Mouse (Mus musculus) liver, adult 2 months (tissue): ENCODE measurements around the gene Chrna5. TPM values are rescaled to one million over a fixed set of nuclear protein-coding genes. Genes with fewer than 3 reads are reported as not detected.

Experiments used
- DNase-seq: peaks from one replicate; pipeline ENCODE4 v3.0.0-alpha.2; 2011; ENCODE audit warnings: low read depth, low spot score; ENCODE audit errors: extremely low read depth
- H3K27ac ChIP-seq: fragments of 200-500 bp; replicated peaks from 2 replicates; pipeline ENCODE4 v1.5.1; 2012; ENCODE audit warnings: low read depth, mild to moderate bottlenecking, control low read depth, inconsistent platforms, low read length; ENCODE audit not compliant: insufficient read depth
- H3K27me3 ChIP-seq: fragments of 200-500 bp; 2 replicates; pipeline ENCODE4 v1.6.1; 2012; ENCODE audit warnings: mild to moderate bottlenecking, moderate library complexity, low read length, inconsistent platforms; ENCODE audit not compliant: control insufficient read depth, insufficient read depth
- H3K36me3 ChIP-seq: fragments of 200-500 bp; 2 replicates; pipeline ENCODE4 v1.6.1; 2012; ENCODE audit warnings: low read length, inconsistent platforms; ENCODE audit not compliant: control insufficient read depth, insufficient read depth
- H3K4me1 ChIP-seq: fragments of 200-500 bp; 2 replicates; pipeline ENCODE4 v1.6.1; 2011; ENCODE audit warnings: low read length; ENCODE audit not compliant: control insufficient read depth, insufficient read depth
- H3K4me3 ChIP-seq: fragments of 200-500 bp; 2 replicates; pipeline ENCODE4 v1.5.1; 2011; ENCODE audit warnings: low read depth, mild to moderate bottlenecking, control low read depth, low read length, moderate library complexity; ENCODE audit not compliant: insufficient read depth
- H3K79me2 ChIP-seq: fragments of 200-500 bp; 2 replicates; pipeline ENCODE4 v1.6.1; 2012; ENCODE audit warnings: inconsistent platforms, mild to moderate bottlenecking, low read length, moderate library complexity; ENCODE audit not compliant: control insufficient read depth, insufficient read depth
- H3K9ac ChIP-seq: fragments of 200-500 bp; 2 replicates; pipeline ENCODE4 v1.6.1; 2012; ENCODE audit warnings: low read depth, mild to moderate bottlenecking, control low read depth, inconsistent platforms, low read length
- CTCF ChIP-seq: fragments of 200-500 bp; IDR thresholded peaks from 2 replicates; pipeline ENCODE4 v1.5.1; 2011; ENCODE audit warnings: low read depth, low read length, control low read depth
- POLR2A ChIP-seq: fragments of 200-500 bp; IDR thresholded peaks from 2 replicates; pipeline ENCODE4 v1.6.1; 2011; ENCODE audit warnings: low read length, control low read depth; ENCODE audit not compliant: insufficient read depth; ENCODE audit errors: extremely low read depth
- WGBS: fragments of 180-500 bp; shearing (Covaris S2); methylation state at CpG from one replicate; pipeline ENCODE4 v1.1.7; 2018; 5-methylcytosine and 5-hydroxymethylcytosine counted together
- polyA plus RNA-seq: library from polyadenylated mRNA; depleted of rRNA; stranded (reverse); fragments of >200 nt; gene quantifications from 2 replicates; pipeline ENCODE4 v1.2.3, GENCODE M21; 2012; rRNA removed
- total RNA-seq: library from RNA; depleted of rRNA; stranded (reverse); fragments of >200 nt; gene quantifications from 2 replicates; pipeline ENCODE4 v1.2.3, GENCODE M21; 2014; rRNA removed

Gene Chrna5
- total and polyA plus RNA-seq, 2 experiments: not detected

DNA sequence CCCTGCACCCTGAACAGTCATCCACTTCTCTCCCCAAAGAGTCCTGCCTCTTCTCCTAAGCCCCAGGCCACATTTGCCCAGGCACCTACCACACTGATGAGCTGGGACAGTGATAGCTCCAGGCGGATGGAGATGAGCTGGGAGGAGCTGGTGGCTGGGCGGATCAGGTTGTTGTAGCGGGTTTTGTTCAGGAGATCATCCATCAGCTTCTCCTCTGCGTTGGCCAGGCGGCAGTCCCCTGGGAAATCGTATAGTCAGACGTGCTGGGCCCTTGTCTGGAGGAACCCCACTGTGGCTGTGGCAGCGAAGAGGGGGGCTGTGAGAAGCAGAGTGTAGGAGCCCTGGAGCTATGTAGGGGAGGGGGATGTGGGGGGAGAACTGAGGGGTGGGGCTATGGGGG is 63.0 kb downstream of the Chrna5 start:
- Histone ChIP-seq H3K4me1 (0 out of 2 replicates have a peak, but pooled peaks cover 2% of the 10 kb centered on the region), H3K36me3 (no peaks in the 10 kb centered on the region), H3K27me3 (peaks cover 6% of the 10 kb centered on the region; the same call in 1 of the 2 replicates), H3K27ac (no peak overlapping the region), H3K79me2 (no peaks in the 10 kb centered on the region), H3K9ac (no peak overlapping the region), H3K4me3 (no peak overlapping the region)
- TF ChIP-seq CTCF (no peak), POLR2A (no peak)
- no peak for DNase-seq
- WGBS: 40% methylated on average over 8 of the region's 8 CpGs

DNA sequence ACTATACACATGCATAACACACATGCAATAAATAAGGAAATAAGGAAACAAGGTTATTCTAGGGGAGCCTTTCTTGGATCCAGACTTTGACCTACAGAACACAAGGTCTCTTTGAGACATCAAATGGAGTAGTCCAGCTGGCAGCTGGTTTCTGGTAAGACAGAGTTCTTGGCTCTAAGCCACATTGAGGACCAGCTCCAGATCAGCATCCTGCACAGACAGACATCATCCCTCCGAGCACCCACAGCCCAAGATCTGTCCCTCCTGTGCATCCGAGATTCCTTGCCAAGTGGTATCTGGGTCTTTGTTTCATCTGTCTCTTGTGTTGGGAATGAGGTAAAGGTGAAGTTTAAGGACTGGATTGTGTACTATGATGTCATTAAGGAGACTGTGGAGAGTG is 64.3 kb downstream of the Chrna5 start:
- H3K36me3 ChIP-seq: no peaks in the 10 kb centered on the region
- WGBS: 75% methylated on average over 2 of the region's 2 CpGs
- no peak for DNase-seq
- no peaks in the 10 kb centered on the region for H3K79me2 ChIP-seq
- TF ChIP-seq POLR2A (no peak), CTCF (no peak)
- H3K27ac ChIP-seq: no peak overlapping the region
- peaks cover 6% of the 10 kb centered on the region; the same call in 1 of the 2 replicates for H3K27me3 ChIP-seq
- H3K9ac ChIP-seq: no peak overlapping the region
- no peak overlapping the region for H3K4me3 ChIP-seq
- H3K4me1 ChIP-seq: 0 out of 2 replicates have a peak, but pooled peaks cover 3% of the 10 kb centered on the region

DNA sequence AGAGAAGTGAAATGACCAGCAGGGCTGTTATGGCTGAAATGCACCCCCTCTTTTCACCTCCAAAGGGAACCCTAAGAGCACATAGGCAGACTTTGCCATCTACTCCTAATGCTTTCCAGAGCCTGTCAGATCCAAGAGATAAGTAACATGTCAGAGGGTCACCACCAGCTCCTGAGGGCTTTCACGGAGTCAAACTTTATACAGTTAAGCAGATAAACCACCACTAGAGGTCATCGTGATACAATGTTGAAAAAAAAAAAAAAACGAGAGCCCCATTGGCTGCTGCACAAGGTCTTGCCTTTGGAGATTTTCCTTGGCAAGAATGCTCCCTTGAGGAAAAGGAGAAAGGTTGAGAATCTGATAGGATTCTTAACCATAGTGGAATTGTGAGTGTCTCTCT is 66.1 kb downstream of the Chrna5 start:
- DNase-seq: peak; percentile 24
- H3K27ac ChIP-seq: no peak overlapping the region
- WGBS: under 1% methylated on average over 3 of the region's 3 CpGs

DNA sequence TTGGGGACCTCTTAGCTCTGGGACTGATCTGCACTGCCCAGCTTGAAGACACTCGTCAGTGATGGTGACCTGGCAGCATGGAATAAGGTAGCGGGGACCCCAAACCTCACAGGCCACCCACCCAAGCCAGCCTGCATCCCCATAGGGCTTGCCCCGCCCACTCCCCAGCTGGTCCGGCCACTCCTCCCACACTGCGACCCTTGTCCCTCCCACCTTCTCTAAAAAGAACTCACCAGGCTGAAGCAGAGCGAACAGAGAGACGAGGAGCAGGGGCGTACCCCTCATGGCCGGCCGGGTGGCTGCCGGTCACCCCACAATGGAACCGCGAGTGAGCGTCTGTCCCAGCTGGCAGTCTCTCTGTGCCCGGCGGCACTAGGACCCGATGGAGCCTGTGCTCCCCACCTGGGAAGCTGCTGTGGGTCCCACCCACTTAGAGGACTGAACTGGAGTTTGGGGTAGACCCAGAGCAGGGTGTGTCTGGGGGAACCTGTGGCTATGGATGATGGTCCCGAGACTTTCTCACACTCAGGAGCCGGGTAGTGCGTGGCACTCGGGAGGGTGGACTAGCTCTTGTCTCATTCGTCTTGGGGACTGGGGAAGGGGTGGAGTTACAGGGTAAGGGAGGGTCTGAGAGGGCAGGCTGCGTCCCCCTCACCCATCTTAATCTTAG is 67.7 kb downstream of the Chrna5 start, which contains the start of gene Chrnb4:
Chrnb4 (minus strand) TSS at position 569 of the 670 bp plus-strand sequence.
- H3K27me3 ChIP-seq: peaks cover 6% of the 10 kb centered on the region; the same call in 1 of the 2 replicates
- TF ChIP-seq CTCF: no peak
- no peaks in the 10 kb centered on the region for H3K36me3 ChIP-seq
- H3K27ac ChIP-seq: no peak within 1 kb of the TSS
- H3K79me2 ChIP-seq: no peaks in the 10 kb centered on the region
- H3K9ac ChIP-seq: no peak within 1 kb of the TSS
- H3K4me1 ChIP-seq: 0 out of 2 replicates have a peak, but pooled peaks cover 3% of the 10 kb centered on the region
- DNase-seq: no peak
- 2% methylated on average over 23 of the region's 23 CpGs for WGBS
- H3K4me3 ChIP-seq: no peak within 1 kb of the TSS; the same call in 1 of the 2 replicates

More for the DNA sequence above, 66.1 kb downstream of the Chrna5 start:
- Histone ChIP-seq H3K79me2 (no peaks in the 10 kb centered on the region), H3K4me3 (no peak overlapping the region), H3K36me3 (no peaks in the 10 kb centered on the region), H3K4me1 (0 out of 2 replicates have a peak, but pooled peaks cover 3% of the 10 kb centered on the region), H3K9ac (no peak overlapping the region), H3K27me3 (peaks cover 6% of the 10 kb centered on the region; the same call in 1 of the 2 replicates)
- TF ChIP-seq POLR2A: no peak

DNA sequence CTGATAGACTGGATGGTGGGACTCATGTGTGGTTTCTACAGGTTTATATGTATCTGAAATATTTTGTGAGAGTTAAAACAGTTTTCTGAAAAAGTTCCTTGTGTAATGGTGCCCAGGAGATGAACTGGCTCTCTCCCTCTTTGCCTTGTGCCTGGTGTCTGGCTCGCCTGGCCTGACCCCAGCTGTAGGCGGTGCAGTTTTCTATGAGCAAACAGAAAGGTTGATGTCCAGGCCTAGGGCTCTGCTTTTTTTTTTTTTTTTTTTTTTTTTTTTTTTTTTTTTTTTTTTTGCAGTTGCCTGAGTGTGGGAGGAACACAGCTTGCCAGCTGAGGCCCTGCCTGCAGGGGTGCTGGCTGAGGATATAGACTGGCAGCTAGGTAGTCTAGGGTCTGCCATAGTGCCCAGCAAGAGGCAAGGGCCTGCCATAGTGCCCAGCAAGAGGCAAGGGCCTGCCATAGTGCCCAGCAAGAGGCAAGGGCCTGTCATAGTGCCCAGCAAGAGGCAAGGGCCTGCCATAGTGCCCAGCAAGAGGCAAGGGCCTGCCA is 74.8 kb downstream of the Chrna5 start:
- WGBS: 33% methylated on average over 2 of the region's 2 CpGs
- H3K27ac ChIP-seq: no peak overlapping the region
- no peaks in the 10 kb centered on the region for H3K36me3 ChIP-seq
- TF ChIP-seq CTCF (no peak), POLR2A (no peak)
- no peaks in the 10 kb centered on the region for H3K4me1 ChIP-seq
- H3K27me3 ChIP-seq: no peaks in the 10 kb centered on the region
- no peak overlapping the region for H3K9ac ChIP-seq
- no peak overlapping the region for H3K4me3 ChIP-seq
- peak; percentile 66 for DNase-seq
- H3K79me2 ChIP-seq: no peaks in the 10 kb centered on the region

Other genes with a start within 250 kb of the Chrna5 start
- gene Wdr61, start 246.4 kb upstream of the Chrna5 start, total RNA-seq: 83.5 and 86.2 TPM in 2 replicates
- 38.4 and 38.6 TPM in 2 replicates for gene Wdr61, start 246.4 kb upstream of the Chrna5 start, polyA plus RNA-seq
- not detected in 2 replicates for gene Crabp1, start 216.1 kb upstream of the Chrna5 start, total RNA-seq
- gene Crabp1, start 216.1 kb upstream of the Chrna5 start, polyA plus RNA-seq: not detected in 2 replicates
- 53.8 and 58.7 TPM in 2 replicates for gene Ireb2, start 117.1 kb upstream of the Chrna5 start, total RNA-seq
- 7.1 and 7.7 TPM in 2 replicates for gene Ireb2, start 117.1 kb upstream of the Chrna5 start, polyA plus RNA-seq
- 67.9 and 68.5 TPM in 2 replicates for gene Hykk, start 63.6 kb upstream of the Chrna5 start, total RNA-seq
- 8.7 and 12.1 TPM in 2 replicates for gene Hykk, start 63.6 kb upstream of the Chrna5 start, polyA plus RNA-seq
- 166 and 211 TPM in 2 replicates for gene Psma4, start 30.1 kb upstream of the Chrna5 start, total RNA-seq
- 84.5 and 88.1 TPM in 2 replicates for gene Psma4, start 30.1 kb upstream of the Chrna5 start, polyA plus RNA-seq
- not detected in 2 replicates for gene AY074887, start 29.9 kb upstream of the Chrna5 start, total RNA-seq
- not detected in 2 replicates for gene AY074887, start 29.9 kb upstream of the Chrna5 start, polyA plus RNA-seq
- gene Chrna3, start 45.7 kb downstream of the Chrna5 start, total RNA-seq: not detected in 2 replicates
- not detected in 2 replicates for gene Chrna3, start 45.7 kb downstream of the Chrna5 start, polyA plus RNA-seq
- not detected in 2 replicates for gene Chrnb4, start 67.9 kb downstream of the Chrna5 start, total RNA-seq
- gene Chrnb4, start 67.9 kb downstream of the Chrna5 start, polyA plus RNA-seq: not detected in 2 replicates
- gene Ube2q2, start 168.0 kb downstream of the Chrna5 start, total RNA-seq: 17.4 and 18.2 TPM in 2 replicates
- 5.5 and 6.5 TPM in 2 replicates for gene Ube2q2, start 168.0 kb downstream of the Chrna5 start, polyA plus RNA-seq
- 44.4 and 45.4 TPM in 2 replicates for gene Fbxo22, start 228.0 kb downstream of the Chrna5 start, total RNA-seq
- gene Fbxo22, start 228.0 kb downstream of the Chrna5 start, polyA plus RNA-seq: 18.3 and 18.5 TPM in 2 replicates